Mouse (Mus musculus) lung, adult 2 months (tissue): Measurements from ENCODE around the gene Slc12a3. TPM values are rescaled to one million over a fixed set of nuclear protein-coding genes. Genes with fewer than 3 reads are reported as not detected.

Experiments used
- DNase-seq: peaks from one replicate; pipeline ENCODE4 v3.0.0; 2022
- H3K4me1 ChIP-seq: fragments of 200-500 bp; 2 replicates; pipeline ENCODE4 v1.6.1; 2011; ENCODE audit warnings: low read length; ENCODE audit not compliant: control insufficient read depth, insufficient read depth
- H3K4me3 ChIP-seq: fragments of 200-500 bp; replicated peaks from 2 replicates; pipeline ENCODE3; 2011; ENCODE audit warnings: low read depth, mild to moderate bottlenecking, control low read depth, low read length; ENCODE audit errors: extremely low read depth
- CTCF ChIP-seq: fragments of 200-500 bp; IDR thresholded peaks from 2 replicates; pipeline ENCODE4 v1.5.1; 2011; ENCODE audit warnings: mild to moderate bottlenecking, low read length, control low read depth; ENCODE audit not compliant: insufficient read depth
- POLR2A ChIP-seq: fragments of 200-500 bp; IDR thresholded peaks from 2 replicates; pipeline ENCODE4 v1.6.1; 2011; ENCODE audit warnings: low read depth, mild to moderate bottlenecking, control low read depth, low read length, borderline replicate concordance; ENCODE audit errors: extremely low read depth
- WGBS: fragments of 180-500 bp; shearing (Covaris S2); methylation state at CpG from one replicate; pipeline ENCODE4 v1.1.7; 2018; 5-methylcytosine and 5-hydroxymethylcytosine counted together
- polyA plus RNA-seq: library from polyadenylated mRNA; depleted of rRNA; stranded (reverse); fragments of >200 nt; gene quantifications from 2 replicates; pipeline ENCODE4 v1.2.3, GENCODE M21; 2012

Gene Slc12a3
- polyA plus RNA-seq, 1 experiment = 0.27 TPM

DNA sequence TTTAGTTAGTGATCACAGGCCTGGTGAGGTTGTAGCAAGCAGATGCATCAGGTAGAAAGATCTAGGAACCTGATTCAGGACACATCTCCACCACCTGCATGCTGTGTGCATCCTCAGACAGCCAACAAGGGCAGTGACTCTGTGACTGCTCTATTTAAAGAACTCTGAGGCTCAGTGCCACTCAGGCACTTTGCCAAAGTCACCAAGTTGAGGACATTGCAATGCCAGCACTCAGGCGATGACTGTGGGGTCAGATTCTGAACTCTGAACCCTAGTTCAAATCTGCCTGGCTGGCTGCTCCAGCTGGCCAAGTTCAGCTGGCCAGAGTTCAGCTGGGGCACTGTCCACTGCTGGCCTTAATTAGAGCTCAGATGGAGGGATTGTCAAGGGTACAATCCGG is 34.9 kb downstream of the Slc12a3 start:
- 27% methylated on average over 2 of the region's 2 CpGs for WGBS
- no peak for TF ChIP-seq CTCF
- no peak for TF ChIP-seq POLR2A
- DNase-seq = peak; percentile 63
- no peak overlapping the region for H3K4me3 ChIP-seq
- peaks cover 34% of the 10 kb centered on the region for H3K4me1 ChIP-seq

DNA sequence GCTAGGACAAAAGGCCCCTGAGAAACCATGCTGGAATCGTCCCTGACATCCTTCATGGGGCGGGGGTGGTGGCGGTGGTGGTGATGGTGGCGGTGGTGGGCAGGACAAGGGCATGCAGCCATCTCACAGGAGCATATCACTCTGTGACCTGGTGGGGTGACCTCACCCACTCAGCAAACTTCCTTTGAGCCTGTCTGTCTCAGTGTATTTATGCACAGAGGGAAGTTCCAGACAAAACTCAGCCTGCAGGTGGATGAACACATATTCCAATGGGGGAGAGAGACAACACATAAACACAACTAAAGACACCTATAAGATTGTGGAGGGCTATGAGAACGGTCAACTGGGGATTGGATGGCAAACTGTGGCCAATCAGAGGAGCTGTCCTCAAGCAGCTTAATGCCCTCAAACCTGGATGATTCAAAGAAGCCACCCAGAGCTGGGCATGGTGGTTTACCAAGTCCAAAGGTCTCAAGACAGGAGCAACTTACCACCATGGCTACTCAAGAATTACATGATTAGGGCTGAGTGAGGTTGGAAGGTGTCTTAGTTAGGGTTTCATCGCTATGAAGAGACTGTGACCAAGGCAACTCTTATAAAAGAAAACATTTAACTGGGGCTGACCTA is 35.8 kb downstream of the Slc12a3 start:
- peaks cover 31% of the 10 kb centered on the region for H3K4me1 ChIP-seq
- no peak for DNase-seq
- TF ChIP-seq POLR2A = no peak
- TF ChIP-seq CTCF = no peak
- WGBS = 77% methylated on average over 6 of the region's 6 CpGs
- H3K4me3 ChIP-seq = no peak overlapping the region

DNA sequence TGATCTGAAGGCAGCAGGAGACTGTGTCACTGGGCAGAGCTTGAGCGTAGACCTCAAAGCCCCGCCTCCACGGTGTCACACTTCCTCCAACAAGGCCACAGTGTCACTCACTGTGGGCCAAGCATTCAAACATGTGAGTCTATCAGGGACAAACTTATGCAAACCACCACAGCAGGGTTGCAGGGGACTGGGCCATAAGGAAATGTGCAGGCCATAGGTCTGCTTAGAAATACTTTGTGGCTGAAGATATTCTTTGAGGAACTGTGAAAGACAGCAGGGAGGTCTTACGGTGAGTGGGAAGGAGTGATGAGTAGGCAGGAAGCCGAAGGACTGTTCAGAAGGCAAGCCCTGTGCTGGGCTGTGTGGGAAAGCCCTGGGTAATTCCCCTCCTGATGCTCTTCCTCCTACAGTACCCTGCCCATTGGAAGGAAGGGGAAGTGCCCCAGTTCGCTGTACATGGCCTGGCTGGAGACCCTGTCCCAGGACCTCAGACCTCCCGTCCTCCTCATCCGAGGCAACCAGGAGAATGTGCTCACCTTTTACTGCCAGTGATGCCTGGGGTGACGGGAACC is 36.5 kb downstream of the Slc12a3 start:
- DNase-seq = no peak
- TF ChIP-seq POLR2A (no peak), CTCF (no peak)
- WGBS = 77% methylated on average over 9 of the region's 9 CpGs
- H3K4me3 ChIP-seq = no peak overlapping the region
- peaks cover 31% of the 10 kb centered on the region for H3K4me1 ChIP-seq

DNA sequence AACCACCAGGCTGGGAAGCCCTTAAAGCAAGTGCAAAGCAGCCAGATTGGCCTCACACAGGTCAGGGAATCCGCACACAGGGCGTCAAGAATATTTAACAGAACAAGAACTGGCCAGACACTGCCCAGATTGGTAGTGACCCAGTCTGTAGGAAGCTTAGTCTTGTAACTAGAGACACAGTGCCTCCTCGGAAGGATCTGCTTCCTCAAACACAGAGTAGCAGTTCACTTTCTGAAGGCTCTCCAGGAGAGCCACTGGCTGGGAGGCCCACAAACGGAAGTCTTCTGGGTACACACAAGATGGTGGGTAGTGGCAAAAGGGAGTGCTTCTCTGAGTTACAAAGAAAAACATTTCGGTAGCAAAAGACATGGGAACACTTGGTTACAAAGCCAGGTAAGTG is 41.8 kb downstream of the Slc12a3 start:
- H3K4me3 ChIP-seq = no peak overlapping the region
- WGBS = 72% methylated on average over 5 of the region's 5 CpGs
- no peak for DNase-seq
- TF ChIP-seq CTCF = no peak
- TF ChIP-seq POLR2A = no peak
- H3K4me1 ChIP-seq = peaks cover 5% of the 10 kb centered on the region; the same call in 1 of the 2 replicates

DNA sequence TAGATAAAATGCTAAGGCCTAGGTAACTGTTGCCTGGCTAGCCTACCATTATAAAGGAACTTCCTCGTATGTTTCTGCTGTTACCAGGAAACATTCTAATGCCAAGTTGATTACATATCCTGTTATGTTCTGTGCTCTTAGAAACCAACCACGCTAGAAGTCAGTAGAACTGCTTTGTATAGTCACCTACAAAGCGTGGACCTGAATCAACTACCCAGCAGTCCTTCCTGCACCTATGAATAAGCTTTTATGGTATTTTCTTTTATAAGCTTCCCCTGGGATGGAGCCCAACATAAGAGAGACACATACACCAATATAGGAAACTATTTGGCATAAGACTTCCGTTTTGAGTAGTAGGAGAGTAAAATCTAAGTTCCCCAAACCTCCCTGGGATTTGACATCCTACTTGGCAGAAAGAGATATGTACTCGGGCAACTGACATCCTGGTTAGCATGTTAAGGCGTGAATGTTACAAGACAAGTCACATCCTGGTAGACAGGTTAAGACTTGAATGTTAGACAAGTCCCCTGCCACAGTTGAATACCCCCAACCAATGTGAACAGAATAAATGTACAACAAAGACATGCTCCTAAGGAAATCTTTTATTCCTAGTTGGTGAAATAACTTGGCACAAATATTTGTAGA is 44.1 kb downstream of the Slc12a3 start:
- WGBS = 51% methylated on average over 6 of the region's 6 CpGs
- TF ChIP-seq POLR2A (no peak), CTCF (no peak)
- no peak for DNase-seq

DNA sequence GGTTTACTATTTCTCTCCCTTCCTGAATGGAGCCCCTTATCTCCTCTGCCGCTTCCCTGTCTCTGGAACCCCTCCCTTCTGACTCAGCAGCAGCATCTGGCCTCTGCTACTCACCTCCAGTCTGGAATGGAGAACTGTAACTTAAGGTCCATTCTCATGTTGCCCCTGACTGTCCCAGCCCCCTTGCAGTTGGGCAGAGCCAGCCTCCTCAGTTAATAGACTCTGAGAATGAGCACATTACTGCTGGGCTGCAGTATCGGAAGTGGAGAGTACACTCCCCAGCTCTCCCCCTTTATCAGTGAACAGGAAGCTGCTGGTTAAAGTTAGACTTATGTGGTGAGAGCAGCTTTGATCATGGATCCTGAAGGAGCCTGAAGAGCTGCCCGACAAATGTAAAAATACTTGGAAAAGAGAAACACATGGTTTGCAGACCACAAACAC is 46.6 kb downstream of the Slc12a3 start:
- TF ChIP-seq CTCF (no peak), POLR2A (no peak)
- H3K4me3 ChIP-seq = no peak overlapping the region
- DNase-seq = no peak
- H3K4me1 ChIP-seq = peaks cover 12% of the 10 kb centered on the region
- 15% methylated on average over 3 of the region's 3 CpGs for WGBS

More for the DNA sequence above, 44.1 kb downstream of the Slc12a3 start:
- H3K4me1 ChIP-seq = peaks cover 12% of the 10 kb centered on the region
- H3K4me3 ChIP-seq = no peak overlapping the region

DNA sequence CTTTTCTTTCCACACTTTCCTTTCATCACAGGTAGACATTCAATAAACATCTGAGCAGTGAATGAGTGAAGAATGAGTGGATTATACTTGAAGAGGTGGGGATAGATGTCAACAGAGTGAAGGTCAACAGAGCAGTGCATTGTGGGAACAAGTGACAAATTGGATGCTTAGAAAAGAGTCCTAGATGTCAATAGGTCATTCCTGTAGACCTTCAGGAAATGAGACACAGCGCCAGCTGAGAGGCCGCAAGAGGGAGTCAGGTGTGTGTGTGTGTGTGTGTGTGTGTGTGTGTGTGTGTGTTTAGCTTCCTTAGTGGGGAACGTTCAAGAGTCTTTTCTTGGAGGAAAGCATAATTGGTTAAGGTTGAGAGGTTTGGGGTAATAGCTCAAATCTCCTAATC is 47.2 kb downstream of the Slc12a3 start:
- 54% methylated on average over 3 of the region's 3 CpGs for WGBS
- peaks cover 12% of the 10 kb centered on the region for H3K4me1 ChIP-seq
- no peak for DNase-seq
- TF ChIP-seq POLR2A = no peak
- no peak for TF ChIP-seq CTCF
- H3K4me3 ChIP-seq = no peak overlapping the region

DNA sequence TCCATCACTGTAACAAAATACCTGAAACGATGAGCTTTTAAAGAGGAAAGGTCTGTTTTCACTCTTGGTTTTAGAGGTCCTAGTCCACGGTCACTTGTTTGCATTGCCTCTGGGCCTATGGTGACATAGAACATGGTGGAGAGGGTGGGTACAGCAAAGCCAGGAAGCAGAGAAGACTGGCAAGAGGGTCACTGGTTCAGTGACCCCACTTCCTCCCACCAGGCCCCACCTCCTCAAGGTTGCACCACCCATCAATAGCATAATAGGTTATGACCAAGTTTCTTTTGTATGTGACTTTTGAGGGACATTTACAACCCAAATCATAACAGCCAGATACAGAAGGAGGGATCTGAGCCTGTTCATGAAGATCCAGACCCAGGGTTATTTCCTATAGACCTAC is 47.6 kb downstream of the Slc12a3 start:
- Histone ChIP-seq H3K4me1 (peaks cover 12% of the 10 kb centered on the region), H3K4me3 (no peak overlapping the region)
- no peak for DNase-seq
- 78% methylated on average over 2 of the region's 2 CpGs for WGBS
- TF ChIP-seq POLR2A = no peak
- no peak for TF ChIP-seq CTCF

DNA sequence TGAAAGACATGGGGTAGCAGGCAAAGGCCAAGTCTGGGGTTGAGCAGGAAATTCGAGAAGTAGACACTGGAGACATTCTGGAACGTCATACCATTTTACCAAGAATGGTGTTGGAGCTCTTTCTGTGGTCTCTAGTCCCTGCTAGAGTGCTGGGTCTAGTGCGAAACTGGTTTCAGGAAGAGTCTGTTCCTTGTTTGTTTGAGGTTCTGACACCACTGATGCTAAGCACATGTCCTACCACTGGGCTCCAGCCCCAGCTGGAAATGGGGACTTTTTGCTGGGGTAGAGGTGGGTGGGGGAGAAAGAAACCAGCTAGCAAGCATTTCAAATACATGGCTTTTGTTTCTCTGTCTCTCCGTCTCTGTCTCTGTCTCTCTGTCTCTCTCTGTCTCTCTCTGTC is 48.0 kb downstream of the Slc12a3 start:
- no peak for DNase-seq
- 72% methylated on average over 4 of the region's 4 CpGs for WGBS

DNA sequence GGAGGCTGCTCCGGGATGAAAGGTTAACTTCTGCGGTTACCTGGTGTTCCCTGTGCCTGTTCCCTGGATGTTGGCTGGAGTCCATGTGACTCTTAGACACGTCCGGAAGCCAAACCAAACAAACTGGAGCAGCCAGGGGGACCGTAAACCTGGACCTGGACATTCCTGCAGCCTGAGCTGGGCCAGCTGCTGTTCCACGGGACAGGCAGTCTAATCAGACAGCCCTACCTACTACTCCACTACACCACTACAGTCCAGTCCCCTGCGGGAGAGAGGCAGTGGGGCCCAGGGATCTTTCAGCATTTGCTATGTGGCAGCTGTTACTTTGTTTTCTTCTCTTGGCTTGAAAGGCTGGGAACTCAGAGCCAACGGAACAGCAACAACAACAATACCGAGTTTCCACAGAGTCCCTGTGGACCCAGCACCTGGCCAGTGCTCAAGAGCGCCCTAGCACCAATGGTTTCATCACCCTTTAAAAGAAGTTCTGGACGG is 48.8 kb downstream of the Slc12a3 start:
- Histone ChIP-seq H3K4me1 (peaks cover 10% of the 10 kb centered on the region), H3K4me3 (peak overlapping the region; percentile 55)
- 33% methylated on average over 11 of the region's 11 CpGs for WGBS
- peak; percentile 77 for DNase-seq
- peak; percentile 78; the same call in 1 of the 2 replicates for TF ChIP-seq POLR2A
- no peak for TF ChIP-seq CTCF

More for the DNA sequence above, 48.0 kb downstream of the Slc12a3 start:
- H3K4me1 ChIP-seq = peaks cover 12% of the 10 kb centered on the region
- H3K4me3 ChIP-seq = no peak overlapping the region
- no peak for TF ChIP-seq CTCF
- no peak for TF ChIP-seq POLR2A
